Mouse (Mus musculus): ENCODE data around the gene Tmem175.

Tmem175 gene

DNA sequence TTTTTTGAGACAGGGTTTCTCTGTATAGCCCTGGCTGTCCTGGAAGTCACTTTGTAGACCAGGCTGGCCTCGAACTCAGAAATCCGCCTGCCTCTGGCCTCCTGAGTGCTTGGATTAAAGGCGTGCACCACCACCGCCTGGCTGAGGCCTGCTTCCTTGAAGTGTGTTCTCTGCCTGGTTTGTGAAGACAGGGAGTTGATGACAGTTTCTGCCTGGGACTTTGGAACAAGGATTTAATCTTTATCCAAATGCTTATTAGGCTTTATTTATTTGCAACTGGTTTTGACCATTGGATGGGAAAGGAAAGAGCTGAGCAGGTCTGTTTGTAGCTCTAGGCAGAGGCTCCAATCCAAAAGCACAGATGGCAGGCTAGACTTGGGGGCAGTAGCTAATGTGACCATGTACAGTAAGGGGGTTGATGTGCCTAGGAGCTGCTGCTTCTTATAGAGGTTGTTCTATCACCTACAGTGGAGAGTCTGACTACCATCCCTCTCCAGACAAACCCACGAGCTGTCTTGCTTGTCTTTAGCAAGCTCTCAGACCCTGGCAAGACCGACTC lies 48.8 kb downstream of the Tmem175 start:
- DNase-seq: no peak

GRCm38 (mm10) chr5:108679909-108680308 lies 50.3 kb downstream of the Tmem175 start:
- no peak for DNase-seq

GRCm38 (mm10) chr5:108680871-108681270 lies 51.3 kb downstream of the Tmem175 start:
- DNase-seq: no peak

DNA sequence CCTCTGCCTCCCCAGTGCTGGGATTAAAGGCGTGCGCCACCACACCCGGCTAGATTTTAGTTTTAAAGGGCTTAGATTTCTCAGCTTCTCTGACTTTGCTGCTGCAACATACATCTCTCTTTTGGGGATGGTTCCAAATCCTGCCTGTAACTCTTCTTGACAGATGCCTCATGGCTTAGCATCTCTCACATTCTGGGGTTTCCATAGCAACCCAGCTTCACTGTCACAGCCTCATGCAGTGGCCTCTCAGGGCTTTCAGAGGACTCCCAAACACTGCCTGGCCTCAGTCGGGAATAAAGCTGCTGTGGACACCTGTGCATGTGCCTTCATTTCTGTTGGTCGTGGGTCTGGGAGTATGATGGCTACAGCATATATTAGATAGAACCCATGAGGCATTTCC lies 59.5 kb downstream of the Tmem175 start:
- no peak for DNase-seq

GRCm38 (mm10) chr5:108691152-108691551 lies 61.6 kb downstream of the Tmem175 start:
- DNase-seq: no peak

DNA sequence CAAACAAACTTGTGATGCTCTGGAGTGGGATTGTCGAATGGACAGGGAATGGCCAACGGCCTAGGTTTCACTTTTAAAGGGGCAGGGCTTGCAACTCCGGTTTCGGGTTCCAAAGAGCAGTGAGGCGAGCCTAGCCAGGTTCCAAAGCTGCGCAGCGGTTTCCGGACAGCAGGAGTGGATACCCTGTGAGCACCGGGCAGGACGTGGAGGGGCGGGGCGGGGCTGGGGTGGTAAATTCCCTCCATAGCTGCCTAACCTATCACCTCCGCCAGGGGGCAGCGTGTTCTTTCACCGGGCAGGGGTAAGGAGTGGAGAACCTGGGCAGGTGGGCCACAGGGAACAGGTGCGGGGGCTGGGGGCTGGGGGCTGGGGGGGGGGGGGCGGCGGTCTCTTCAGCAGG lies 62.7 kb downstream of the Tmem175 start, which contains the start of gene Fgfrl1:
Gene Fgfrl1, plus strand, starts transcription at position 112 of the 400 bp plus-strand sequence.
- DNase-seq: peak; percentile 78

- peak; percentile 94 for DNase-seq
These were observed 64.3 kb downstream of the Tmem175 start for GRCm38 (mm10) chr5:108693872-108694288.

- peak; percentile 47 for DNase-seq
These were observed 65.0 kb downstream of the Tmem175 start for GRCm38 (mm10) chr5:108694352-108695261.

DNA sequence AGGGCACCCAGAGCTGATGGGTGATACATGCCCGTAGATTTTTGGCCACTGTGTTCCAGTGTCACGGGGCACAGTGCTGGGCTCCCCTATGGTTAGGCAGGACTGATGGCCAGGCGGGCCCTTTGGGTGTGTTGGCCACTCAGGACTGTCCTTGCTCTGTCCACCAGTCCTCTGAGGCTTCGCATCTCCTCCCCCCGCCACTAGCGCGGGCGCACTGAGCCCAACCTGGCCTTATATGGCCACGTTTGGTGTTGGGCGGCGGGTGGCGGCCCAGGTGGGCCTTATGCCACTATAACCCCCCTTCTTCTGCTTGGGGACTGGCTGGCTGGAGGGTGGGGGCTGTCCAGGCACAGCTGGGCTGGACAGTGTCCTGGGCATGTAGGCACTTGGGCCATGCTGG lies 66.3 kb downstream of the Tmem175 start:
- DNase-seq: no peak

- no peak for DNase-seq
These were observed 67.0 kb downstream of the Tmem175 start for GRCm38 (mm10) chr5:108696542-108696941.

DNA sequence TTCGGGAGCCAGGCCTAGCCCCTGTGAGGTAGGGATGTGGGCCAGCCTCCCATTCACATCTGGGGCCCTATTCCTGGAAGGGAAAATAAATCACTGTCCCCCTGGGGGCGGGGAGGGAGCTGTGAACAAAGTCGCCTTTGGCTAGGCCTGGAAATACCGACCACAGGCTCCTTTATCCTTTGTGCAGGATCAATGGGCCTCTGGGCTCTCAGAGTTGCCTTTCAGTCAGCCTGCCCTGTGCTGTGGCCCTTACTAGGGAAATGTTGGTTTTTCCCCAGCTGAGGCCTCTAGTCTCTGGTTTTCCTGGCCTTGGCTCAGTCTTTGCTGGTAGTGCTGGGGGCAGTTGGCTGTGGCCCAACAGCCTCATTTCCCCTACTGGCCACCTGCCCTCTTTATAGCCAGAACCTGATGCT lies 67.8 kb downstream of the Tmem175 start:
- DNase-seq: no peak

Data from lung, postnatal 10 days (tissue).